Mouse (Mus musculus) embryonic facial prominence, embryonic 11.5 days (tissue): ENCODE measurements around the gene Slc28a1. TPM values are rescaled to one million over a fixed set of nuclear protein-coding genes. Genes with fewer than 3 reads are reported as not detected.
"Not testable (repeated sequence)": the region's sequence is repeated elsewhere in the genome, so short reads cannot be mapped to it uniquely, and the experiment has no call there.

Experiments used
- ATAC-seq: fragments of 200-750 bp; cut with Nextera tagmentation; replicated peaks from 2 replicates; pipeline ENCODE4 v1.8.0; 2017; ENCODE audit warnings: low read depth; ENCODE audit not compliant: insufficient number of reproducible peaks, low FRiP score, low TSS enrichment
- DNase-seq: peaks from one replicate; pipeline ENCODE4 v3.0.0-alpha.2; 2015; ENCODE audit warnings: low spot score
- H3K27ac ChIP-seq: fragments of 300-500 bp; sonication (generic); replicated peaks from 2 replicates; pipeline ENCODE4 v1.5.1; 2014; ENCODE audit warnings: mild to moderate bottlenecking, low read depth, low read length, control low read depth
- H3K27me3 ChIP-seq: fragments of 300-500 bp; sonication (generic); 2 replicates; pipeline ENCODE4 v1.6.1; 2014; ENCODE audit warnings: mild to moderate bottlenecking, low read length, moderate library complexity, mixed read lengths; ENCODE audit not compliant: control insufficient read depth, insufficient read depth
- H3K36me3 ChIP-seq: fragments of 300-500 bp; sonication (generic); replicated peaks from 2 replicates; pipeline ENCODE4 v1.6.1; 2014; ENCODE audit warnings: low read depth, mild to moderate bottlenecking, low read length, moderate library complexity, mixed read lengths; ENCODE audit not compliant: control insufficient read depth, insufficient read depth
- H3K4me1 ChIP-seq: fragments of 300-500 bp; sonication (generic); 2 replicates; pipeline ENCODE4 v1.6.1; 2014; ENCODE audit warnings: low read length, mixed read lengths; ENCODE audit not compliant: control insufficient read depth, insufficient read depth
- H3K4me2 ChIP-seq: fragments of 300-500 bp; sonication (generic); 2 replicates; pipeline ENCODE4 v1.6.1; 2014; ENCODE audit warnings: low read depth, mild to moderate bottlenecking, control low read depth, low read length, moderate library complexity
- H3K4me3 ChIP-seq: fragments of 300-500 bp; sonication (generic); 2 replicates; pipeline ENCODE4 v1.5.1; 2014; ENCODE audit warnings: low read depth, low read length, control low read depth
- H3K9ac ChIP-seq: fragments of 300-500 bp; sonication (generic); replicated peaks from 2 replicates; pipeline ENCODE4 v1.6.1; 2014; ENCODE audit warnings: mild to moderate bottlenecking, control low read depth, low read length
- H3K9me3 ChIP-seq: fragments of 300-500 bp; sonication (generic); replicated peaks from 2 replicates; pipeline ENCODE4 v1.6.1; 2016; ENCODE audit warnings: mild to moderate bottlenecking, low read length, inconsistent platforms, mixed read lengths; ENCODE audit not compliant: control insufficient read depth
- WGBS: fragments of 180-500 bp; shearing (Covaris S2); extraction: QIAGEN DNeasy Blood & Tissue Kit; methylation state at CpG from one replicate; pipeline ENCODE4 v1.1.7; 2014; 5-methylcytosine and 5-hydroxymethylcytosine counted together
- polyA plus RNA-seq: library from polyadenylated mRNA; unstranded; fragments of >200 nt; fragmentation: Nextera tagmentation; extraction: Ambion mirVana; gene quantifications from 2 replicates; pipeline ENCODE4 v1.2.1, GENCODE M21; 2014

Gene Slc28a1
- polyA plus RNA-seq, 1 experiment from 2014 or later, result not detected

DNA sequence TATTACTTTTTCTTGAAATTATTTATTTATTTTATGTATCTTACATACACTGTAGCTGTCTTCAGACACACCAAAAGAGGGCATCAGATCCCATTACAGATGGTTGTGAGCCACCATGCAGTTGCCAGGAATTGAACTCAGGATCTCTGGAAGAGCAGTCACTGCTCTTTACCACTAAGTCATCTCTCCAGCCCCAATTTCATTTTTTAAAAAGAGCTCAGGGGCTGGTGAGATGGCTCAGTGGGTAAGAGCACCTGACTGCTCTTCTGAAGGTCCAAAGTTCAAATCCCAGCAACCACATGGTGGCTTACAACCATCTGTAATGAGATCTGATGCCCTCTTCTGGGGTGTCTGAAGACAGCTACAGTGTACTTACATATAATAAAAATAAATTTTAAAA, 39.6 kb downstream of the Slc28a1 start:
- ATAC-seq, H3K27me3 ChIP-seq, H3K27ac ChIP-seq: not testable (repeated sequence)

DNA sequence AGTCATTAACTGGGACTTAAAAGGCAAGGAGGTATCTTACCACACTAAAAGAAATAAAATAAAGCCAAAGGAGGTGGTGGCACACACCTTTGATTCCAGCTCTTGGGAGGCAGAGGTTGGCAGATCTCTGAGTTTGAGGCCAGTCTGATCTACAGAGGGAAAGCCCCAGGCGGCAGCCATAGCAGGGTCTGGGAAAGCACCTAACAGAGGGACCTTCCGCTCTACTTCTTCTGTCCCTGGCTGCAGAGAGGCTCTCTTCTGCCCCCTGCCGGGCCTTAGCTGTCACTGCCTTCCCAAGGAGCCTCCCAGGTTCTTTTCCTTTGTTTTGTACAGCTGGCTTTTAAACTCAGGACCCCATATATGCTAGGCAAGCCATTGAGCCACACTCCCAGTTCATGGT, 40.4 kb downstream of the Slc28a1 start:
- WGBS, result 0% methylated on average over 3 of the region's 3 CpGs
- Histone ChIP-seq H3K36me3 (no peaks in the 10 kb centered on the region), H3K27ac (no peak overlapping the region), H3K4me1 (no peaks in the 10 kb centered on the region), H3K9ac (peak overlapping the region; percentile 7; the same call in 1 of the 2 replicates), H3K4me2 (no peak overlapping the region), H3K4me3 (no peak overlapping the region), H3K9me3 (no peaks in the 10 kb centered on the region), H3K27me3 (no peaks in the 10 kb centered on the region)
- ATAC-seq (0 out of 2 replicates have a peak, but pooled peaks have one; percentile 76), DNase-seq (peak; percentile 85)

More for the DNA sequence above, 39.6 kb downstream of the Slc28a1 start:
- H3K9ac ChIP-seq, H3K4me3 ChIP-seq, DNase-seq, H3K4me1 ChIP-seq, H3K36me3 ChIP-seq, H3K4me2 ChIP-seq, H3K9me3 ChIP-seq: not testable (repeated sequence)

DNA sequence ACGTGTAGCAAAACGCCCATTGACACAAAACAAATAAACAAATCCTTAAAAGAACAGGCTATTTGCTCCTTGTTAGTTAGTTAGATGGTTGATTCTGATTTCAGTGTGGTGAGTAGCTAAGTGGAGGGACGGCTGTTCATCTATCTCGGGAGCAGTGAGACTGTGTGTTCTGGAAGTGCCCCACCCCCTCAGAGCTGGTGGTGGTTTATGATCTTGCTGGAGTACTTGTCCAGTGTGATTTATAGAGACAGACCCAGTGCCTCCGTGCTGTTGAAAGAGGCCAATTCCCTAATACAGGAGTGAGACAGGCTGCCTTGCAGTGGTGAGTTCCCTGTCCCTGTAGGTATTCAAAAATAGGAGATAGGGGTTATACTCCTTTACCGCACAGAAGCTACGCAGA, 44.3 kb downstream of the Slc28a1 start:
- Histone ChIP-seq H3K4me3 (no peak overlapping the region), H3K4me1 (no peaks in the 10 kb centered on the region), H3K9me3 (no peaks in the 10 kb centered on the region), H3K4me2 (no peak overlapping the region), H3K27me3 (no peaks in the 10 kb centered on the region), H3K9ac (no peak overlapping the region), H3K36me3 (no peaks in the 10 kb centered on the region), H3K27ac (no peak overlapping the region)
- WGBS, result 67% methylated on average over 7 of the region's 7 CpGs
- DNase-seq (no peak), ATAC-seq (no peak)

DNA sequence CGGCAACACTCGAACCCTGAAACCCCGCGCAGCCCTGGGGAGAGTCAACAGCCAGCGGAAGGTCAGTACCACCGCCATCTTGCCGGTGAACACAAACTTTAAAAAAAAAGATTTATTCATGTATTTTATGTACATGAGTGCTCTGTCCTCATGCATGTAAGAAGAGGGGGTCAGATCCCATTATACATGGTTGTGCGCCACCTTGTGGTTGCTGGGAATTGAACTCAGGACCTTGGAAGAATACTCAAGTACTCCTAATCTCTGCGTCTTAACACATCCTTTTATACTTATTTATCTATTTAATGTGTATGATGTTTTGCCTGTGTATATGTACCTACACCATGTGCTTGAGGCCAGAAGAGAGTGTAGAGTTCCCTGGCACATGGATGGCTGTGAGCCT, 47.1 kb downstream of the Slc28a1 start:
- 71% methylated on average over 9 of the region's 9 CpGs for WGBS
- no peak overlapping the region for H3K9ac ChIP-seq
- peak; percentile 71 for DNase-seq
- no peaks in the 10 kb centered on the region for H3K36me3 ChIP-seq
- no peak overlapping the region for H3K4me3 ChIP-seq
- H3K27ac ChIP-seq, result no peak overlapping the region
- no peak; the same call in 1 of the 2 replicates for ATAC-seq
- no peaks in the 10 kb centered on the region for H3K27me3 ChIP-seq
- H3K4me2 ChIP-seq, result no peak overlapping the region
- no peaks in the 10 kb centered on the region for H3K4me1 ChIP-seq
- no peaks in the 10 kb centered on the region for H3K9me3 ChIP-seq

DNA sequence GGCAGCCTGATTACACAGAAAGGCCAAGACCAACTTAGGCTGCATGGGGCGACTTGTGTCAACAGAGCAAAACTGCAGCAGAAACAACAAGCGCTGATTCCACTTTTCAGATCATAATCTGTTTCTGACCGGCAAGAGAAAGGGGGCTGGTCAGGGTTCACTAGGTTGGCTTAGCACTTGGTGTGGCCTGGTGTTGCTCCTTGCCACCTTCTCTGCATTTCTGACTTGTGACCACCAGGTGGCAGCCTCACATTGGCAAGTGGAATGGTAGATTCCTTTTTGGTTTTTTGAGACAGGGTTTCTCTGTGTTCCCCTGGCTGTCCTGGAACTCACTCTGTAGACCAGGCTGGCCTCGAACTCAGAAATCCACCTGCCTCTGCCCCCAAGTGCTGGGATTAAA, 47.7 kb downstream of the Slc28a1 start:
- ATAC-seq (no peak), DNase-seq (peak; percentile 82)
- Histone ChIP-seq H3K27me3 (no peaks in the 10 kb centered on the region), H3K9me3 (no peaks in the 10 kb centered on the region), H3K4me3 (no peak overlapping the region), H3K27ac (no peak overlapping the region), H3K4me1 (no peaks in the 10 kb centered on the region), H3K9ac (no peak overlapping the region), H3K4me2 (no peak overlapping the region), H3K36me3 (no peaks in the 10 kb centered on the region)
- WGBS, result 22% methylated on average over 4 of the region's 4 CpGs

DNA sequence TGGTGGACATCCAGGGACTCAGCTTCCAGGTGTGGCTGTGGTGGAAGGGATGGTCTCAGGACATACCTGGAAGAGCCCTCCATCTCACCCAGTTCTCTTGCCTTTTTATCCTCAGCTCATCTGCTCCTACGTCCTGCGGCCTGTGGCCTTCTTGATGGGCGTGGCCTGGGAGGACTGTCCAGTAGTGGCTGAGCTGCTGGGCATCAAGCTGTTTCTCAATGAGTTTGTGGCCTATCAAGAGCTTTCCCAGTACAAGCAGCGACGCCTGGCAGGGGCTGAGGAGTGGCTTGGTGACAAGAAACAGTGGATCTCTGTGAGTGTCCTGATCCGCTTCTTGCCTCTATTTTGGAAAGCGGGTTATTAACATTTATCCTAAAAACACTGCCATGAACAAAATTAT, 49.8 kb downstream of the Slc28a1 start:
- Histone ChIP-seq H3K36me3 (no peaks in the 10 kb centered on the region), H3K4me3 (no peak overlapping the region), H3K27me3 (no peaks in the 10 kb centered on the region), H3K4me2 (no peak overlapping the region), H3K27ac (no peak overlapping the region), H3K4me1 (no peaks in the 10 kb centered on the region), H3K9ac (no peak overlapping the region), H3K9me3 (no peaks in the 10 kb centered on the region)
- ATAC-seq (no peak), DNase-seq (no peak)
- 68% methylated on average over 7 of the region's 7 CpGs for WGBS

DNA sequence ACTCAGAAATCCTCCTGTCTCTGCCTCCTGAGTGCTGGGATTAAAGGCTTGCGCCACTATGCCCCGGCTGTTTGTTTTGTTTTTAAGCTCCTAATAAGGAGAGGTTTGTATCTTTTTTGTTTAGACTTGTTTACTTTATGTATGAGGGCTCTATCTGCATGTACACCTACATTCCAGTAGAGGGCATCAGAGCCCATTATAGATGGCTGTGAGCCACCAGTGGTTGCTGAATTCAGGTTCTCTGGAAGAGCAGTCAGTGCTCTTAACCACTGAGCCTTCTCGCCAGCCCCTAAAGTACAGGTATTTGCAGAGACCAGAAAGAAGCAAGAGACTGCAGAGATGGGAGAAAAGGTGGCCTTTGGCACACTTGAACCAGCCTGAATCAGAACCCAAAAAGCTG, 52.5 kb downstream of the Slc28a1 start:
- Histone ChIP-seq H3K9ac (no peak overlapping the region), H3K4me3 (no peak overlapping the region), H3K9me3 (no peaks in the 10 kb centered on the region), H3K4me1 (no peaks in the 10 kb centered on the region), H3K4me2 (no peak overlapping the region), H3K36me3 (no peaks in the 10 kb centered on the region), H3K27ac (no peak overlapping the region), H3K27me3 (no peaks in the 10 kb centered on the region)
- ATAC-seq, result no peak
- peak; percentile 75 for DNase-seq
- 43% methylated on average over 3 of the region's 3 CpGs for WGBS

DNA sequence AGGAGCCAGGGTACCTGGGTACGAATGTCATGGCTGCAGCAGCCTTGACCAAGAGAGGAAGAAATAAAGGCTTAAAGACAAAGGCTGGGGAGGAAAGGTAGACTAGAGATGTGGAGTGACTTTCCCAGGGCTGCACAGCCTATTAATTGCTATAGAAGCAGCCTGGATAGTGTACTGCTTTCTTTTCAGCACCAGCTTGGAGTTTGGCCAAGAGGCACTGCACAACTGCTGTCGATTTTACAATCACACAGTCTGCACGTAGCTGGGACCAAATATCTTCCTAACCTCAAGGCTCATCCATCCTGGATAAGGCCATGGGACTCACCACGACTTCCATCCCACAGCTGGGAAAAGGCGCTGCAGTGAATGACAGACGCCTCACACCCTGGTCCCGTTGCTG, 54.8 kb downstream of the Slc28a1 start:
- H3K9me3 ChIP-seq, result no peaks in the 10 kb centered on the region
- DNase-seq, result no peak
- no peak overlapping the region for H3K9ac ChIP-seq
- H3K4me1 ChIP-seq, result no peaks in the 10 kb centered on the region
- no peak overlapping the region for H3K27ac ChIP-seq
- no peak overlapping the region for H3K4me3 ChIP-seq
- no peaks in the 10 kb centered on the region for H3K36me3 ChIP-seq
- no peak for ATAC-seq
- 79% methylated on average over 7 of the region's 7 CpGs for WGBS
- no peaks in the 10 kb centered on the region for H3K27me3 ChIP-seq
- H3K4me2 ChIP-seq, result no peak overlapping the region
